Mouse (Mus musculus) liver, adult 2 months (tissue): ENCODE results near the gene Eml1. TPM values are rescaled to one million over a fixed set of nuclear protein-coding genes. Genes with fewer than 3 reads are reported as not detected.
"Not testable (repeated sequence)": the region's sequence is repeated elsewhere in the genome, so short reads cannot be mapped to it uniquely, and the experiment has no call there.

Experiments used
- DNase-seq: peaks from one replicate; pipeline ENCODE4 v3.0.0-alpha.2; 2011; ENCODE audit warnings: low read depth, low spot score; ENCODE audit errors: extremely low read depth
- H3K27ac ChIP-seq: fragments of 200-500 bp; replicated peaks from 2 replicates; pipeline ENCODE4 v1.5.1; 2012; ENCODE audit warnings: low read depth, mild to moderate bottlenecking, control low read depth, inconsistent platforms, low read length; ENCODE audit not compliant: insufficient read depth
- H3K27me3 ChIP-seq: fragments of 200-500 bp; 2 replicates; pipeline ENCODE4 v1.6.1; 2012; ENCODE audit warnings: mild to moderate bottlenecking, moderate library complexity, low read length, inconsistent platforms; ENCODE audit not compliant: control insufficient read depth, insufficient read depth
- H3K36me3 ChIP-seq: fragments of 200-500 bp; 2 replicates; pipeline ENCODE4 v1.6.1; 2012; ENCODE audit warnings: low read length, inconsistent platforms; ENCODE audit not compliant: control insufficient read depth, insufficient read depth
- H3K4me1 ChIP-seq: fragments of 200-500 bp; 2 replicates; pipeline ENCODE4 v1.6.1; 2011; ENCODE audit warnings: low read length; ENCODE audit not compliant: control insufficient read depth, insufficient read depth
- H3K4me3 ChIP-seq: fragments of 200-500 bp; 2 replicates; pipeline ENCODE4 v1.5.1; 2011; ENCODE audit warnings: low read depth, mild to moderate bottlenecking, control low read depth, low read length, moderate library complexity; ENCODE audit not compliant: insufficient read depth
- H3K79me2 ChIP-seq: fragments of 200-500 bp; 2 replicates; pipeline ENCODE4 v1.6.1; 2012; ENCODE audit warnings: inconsistent platforms, mild to moderate bottlenecking, low read length, moderate library complexity; ENCODE audit not compliant: control insufficient read depth, insufficient read depth
- H3K9ac ChIP-seq: fragments of 200-500 bp; 2 replicates; pipeline ENCODE4 v1.6.1; 2012; ENCODE audit warnings: low read depth, mild to moderate bottlenecking, control low read depth, inconsistent platforms, low read length
- CTCF ChIP-seq: fragments of 200-500 bp; IDR thresholded peaks from 2 replicates; pipeline ENCODE4 v1.5.1; 2011; ENCODE audit warnings: low read depth, low read length, control low read depth
- POLR2A ChIP-seq: fragments of 200-500 bp; IDR thresholded peaks from 2 replicates; pipeline ENCODE4 v1.6.1; 2011; ENCODE audit warnings: low read length, control low read depth; ENCODE audit not compliant: insufficient read depth; ENCODE audit errors: extremely low read depth
- WGBS: fragments of 180-500 bp; shearing (Covaris S2); methylation state at CpG from one replicate; pipeline ENCODE4 v1.1.7; 2018; 5-methylcytosine and 5-hydroxymethylcytosine counted together
- polyA plus RNA-seq: library from polyadenylated mRNA; depleted of rRNA; stranded (reverse); fragments of >200 nt; gene quantifications from 2 replicates; pipeline ENCODE4 v1.2.3, GENCODE M21; 2012
- total RNA-seq: library from RNA; depleted of rRNA; stranded (reverse); fragments of >200 nt; gene quantifications from 2 replicates; pipeline ENCODE4 v1.2.3, GENCODE M21; 2014

Eml1 gene
- total and polyA plus RNA-seq, 2 experiments = 1.3 to 2.9 TPM

DNA sequence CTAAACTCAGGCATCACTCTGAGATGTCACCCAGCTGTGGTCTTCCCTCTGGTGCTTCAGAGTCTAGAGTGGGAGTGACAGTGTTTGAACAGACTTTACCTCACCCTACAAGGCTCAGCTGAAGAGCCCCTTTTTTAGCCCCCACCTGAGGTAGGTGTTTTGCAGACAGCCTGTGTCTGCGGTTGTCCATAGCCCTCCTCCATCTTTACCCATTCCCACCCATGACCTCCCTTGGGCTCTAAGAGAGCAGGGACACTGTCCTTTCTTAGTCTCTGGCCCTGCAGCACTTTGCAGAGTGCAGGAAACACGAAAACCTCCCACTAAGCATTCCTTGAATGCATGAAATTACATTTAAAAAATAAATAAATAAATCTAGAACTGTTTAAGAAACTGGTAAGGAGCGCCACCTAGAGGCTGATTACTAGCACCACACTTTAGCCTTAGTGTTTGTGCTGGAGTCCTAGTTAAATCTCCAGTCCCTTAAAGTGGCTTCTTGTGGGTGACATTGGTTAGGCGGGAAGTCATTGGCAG is 123.3 kb downstream of the Eml1 start:
- Histone ChIP-seq H3K36me3 (no peaks in the 10 kb centered on the region), H3K9ac (no peak overlapping the region), H3K27me3 (no peaks in the 10 kb centered on the region), H3K4me1 (0 out of 2 replicates have a peak, but pooled peaks cover 2% of the 10 kb centered on the region), H3K4me3 (no peak overlapping the region), H3K79me2 (no peaks in the 10 kb centered on the region), H3K27ac (no peak overlapping the region)
- WGBS = 24% methylated on average over 4 of the region's 4 CpGs
- TF ChIP-seq CTCF (peak; percentile 53), POLR2A (no peak)
- peak; percentile 59 for DNase-seq

DNA sequence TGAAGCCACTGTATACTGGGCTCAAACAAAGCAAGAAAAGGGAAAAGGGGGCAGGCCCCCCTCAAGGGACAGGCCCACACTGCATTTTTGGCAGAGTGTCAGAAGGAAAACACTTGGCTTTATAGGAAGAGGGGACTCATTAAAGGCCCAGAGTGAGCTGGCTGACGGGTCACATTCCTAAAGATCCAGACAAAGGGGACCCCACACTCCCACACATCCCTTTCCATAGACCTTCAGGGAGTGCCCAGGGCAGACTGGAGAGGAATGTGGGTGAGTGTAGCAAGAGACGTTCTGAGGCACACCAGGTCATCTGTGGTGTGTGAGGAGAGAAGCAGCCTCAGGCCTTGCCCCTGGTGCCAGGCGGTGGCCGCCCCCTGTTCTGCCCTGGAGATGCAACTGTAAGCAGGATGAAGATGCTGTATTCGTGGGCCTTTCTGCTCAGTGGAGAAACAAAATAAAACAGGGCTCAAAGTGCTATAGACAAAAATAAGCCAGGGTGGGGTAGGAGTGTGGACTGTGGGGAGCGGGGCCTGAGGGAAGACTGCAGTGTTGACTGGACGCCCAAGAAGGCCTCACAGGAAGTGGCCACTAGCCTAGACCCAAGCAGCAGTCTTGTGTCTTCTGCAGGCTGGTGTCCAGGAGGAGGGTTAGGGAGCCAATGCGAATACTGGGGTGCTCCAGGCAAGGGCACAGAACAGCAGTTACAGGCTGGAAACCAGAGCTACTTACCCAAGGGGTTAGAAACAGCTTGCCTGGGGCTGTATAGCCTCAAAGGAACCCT is 124.9 kb downstream of the Eml1 start:
- no peak for DNase-seq
- H3K9ac ChIP-seq = no peak overlapping the region
- H3K27me3 ChIP-seq = no peaks in the 10 kb centered on the region
- H3K27ac ChIP-seq = no peak overlapping the region
- H3K4me1 ChIP-seq = 0 out of 2 replicates have a peak, but pooled peaks cover 2% of the 10 kb centered on the region
- no peak for TF ChIP-seq CTCF
- no peak for TF ChIP-seq POLR2A
- no peaks in the 10 kb centered on the region for H3K79me2 ChIP-seq
- WGBS = 79% methylated on average over 8 of the region's 8 CpGs
- H3K4me3 ChIP-seq = no peak overlapping the region
- H3K36me3 ChIP-seq = no peaks in the 10 kb centered on the region

DNA sequence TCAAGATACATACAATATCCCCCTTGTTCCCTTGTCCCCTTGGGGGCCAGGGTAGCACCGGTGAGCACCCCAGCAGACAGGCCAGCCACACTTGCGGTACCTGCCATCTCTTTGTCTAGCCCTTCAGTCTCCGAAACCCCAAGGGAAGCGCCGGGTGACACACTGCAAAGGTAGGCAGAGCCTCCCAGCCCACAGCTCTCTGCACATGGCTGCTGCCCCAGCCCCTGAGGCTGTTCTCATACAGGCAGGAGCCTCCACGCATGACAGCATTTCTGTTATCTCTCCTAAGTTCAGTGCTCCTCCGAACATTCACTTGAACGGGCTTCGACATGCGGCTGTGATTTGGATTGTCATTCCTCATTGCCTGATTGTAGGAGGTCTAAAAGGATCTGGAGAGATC is 132.3 kb downstream of the Eml1 start:
- no peak overlapping the region for H3K4me3 ChIP-seq
- TF ChIP-seq POLR2A (no peak), CTCF (no peak)
- H3K4me1 ChIP-seq = no peaks in the 10 kb centered on the region
- H3K36me3 ChIP-seq = no peaks in the 10 kb centered on the region
- H3K79me2 ChIP-seq = no peaks in the 10 kb centered on the region
- no peak overlapping the region for H3K9ac ChIP-seq
- no peak overlapping the region for H3K27ac ChIP-seq
- no peaks in the 10 kb centered on the region for H3K27me3 ChIP-seq
- no peak for DNase-seq
- 69% methylated on average over 10 of the region's 10 CpGs for WGBS

DNA sequence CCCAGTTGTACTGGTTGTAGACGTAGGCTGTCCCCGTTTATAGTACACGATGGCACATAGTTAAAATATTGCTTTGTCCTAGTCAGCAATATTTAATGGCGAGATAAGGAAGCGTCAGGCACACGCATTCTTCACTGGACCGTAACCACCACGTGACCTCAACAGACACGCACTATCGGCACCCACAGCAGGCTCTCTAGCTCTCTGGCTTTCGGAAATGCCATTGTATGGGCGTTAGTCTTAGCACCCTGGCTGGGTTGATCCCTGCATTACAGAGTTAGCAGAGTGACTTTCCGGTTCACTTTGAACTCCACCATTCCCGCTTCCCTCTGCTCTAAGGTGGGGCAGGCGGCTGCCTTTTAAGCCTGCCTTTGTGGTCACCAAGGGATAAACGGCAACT is 132.8 kb downstream of the Eml1 start:
- TF ChIP-seq POLR2A (no peak), CTCF (no peak)
- H3K4me3 ChIP-seq = no peak overlapping the region
- H3K9ac ChIP-seq = no peak overlapping the region
- H3K27ac ChIP-seq = no peak overlapping the region
- no peaks in the 10 kb centered on the region for H3K4me1 ChIP-seq
- 44% methylated on average over 16 of the region's 16 CpGs for WGBS
- no peaks in the 10 kb centered on the region for H3K36me3 ChIP-seq
- peak; percentile 3 for DNase-seq
- no peaks in the 10 kb centered on the region for H3K27me3 ChIP-seq
- no peaks in the 10 kb centered on the region for H3K79me2 ChIP-seq

DNA sequence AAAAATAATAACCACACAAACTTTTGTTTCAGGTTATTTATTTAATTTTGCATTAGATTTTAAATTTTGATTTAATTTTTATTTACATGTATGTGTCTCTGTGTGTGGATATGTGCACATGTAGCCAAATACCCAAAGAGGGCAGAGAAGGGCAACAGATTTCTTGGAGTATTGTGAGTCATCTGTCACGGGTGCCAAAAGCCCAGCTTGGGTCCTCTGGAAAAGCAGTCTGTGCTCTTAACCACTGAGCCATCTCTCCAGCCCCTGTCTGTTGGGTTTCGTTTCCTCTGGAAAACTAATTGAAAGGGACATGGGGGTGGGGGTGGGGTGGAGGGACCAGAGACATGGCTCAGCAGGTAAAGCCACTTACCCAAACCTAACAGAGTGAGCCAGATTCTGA is 135.1 kb downstream of the Eml1 start:
- no peaks in the 10 kb centered on the region for H3K36me3 ChIP-seq
- no peak overlapping the region for H3K27ac ChIP-seq
- no peaks in the 10 kb centered on the region for H3K27me3 ChIP-seq
- 89% methylated on average over 2 of the region's 2 CpGs for WGBS
- H3K79me2 ChIP-seq = no peaks in the 10 kb centered on the region
- no peak for DNase-seq
- H3K4me1 ChIP-seq = no peaks in the 10 kb centered on the region
- no peak overlapping the region for H3K9ac ChIP-seq
- H3K4me3 ChIP-seq = no peak overlapping the region
- TF ChIP-seq CTCF = no peak
- no peak for TF ChIP-seq POLR2A

DNA sequence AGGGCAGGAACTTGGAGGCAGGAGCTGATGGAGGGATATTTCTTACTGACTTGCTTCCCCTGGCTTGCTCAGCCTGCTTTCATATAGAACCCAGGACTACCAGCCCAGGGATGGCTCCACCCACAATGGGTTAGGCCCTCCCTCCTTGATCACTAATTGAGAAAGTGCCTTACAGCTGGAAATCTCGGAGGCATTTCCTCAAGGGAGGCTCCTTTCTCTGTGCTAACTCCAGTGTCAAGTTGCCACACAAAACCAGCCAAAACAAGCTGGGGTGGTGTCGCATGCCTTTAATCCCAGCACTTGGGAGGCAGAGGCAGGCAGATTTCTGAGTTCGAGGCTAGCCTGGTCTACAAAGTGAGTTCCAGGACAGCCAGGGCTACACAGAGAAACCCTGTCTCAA is 136.3 kb downstream of the Eml1 start:
- not testable (repeated sequence) for DNase-seq, H3K27me3 ChIP-seq, H3K4me3 ChIP-seq, H3K9ac ChIP-seq, H3K27ac ChIP-seq, H3K36me3 ChIP-seq, H3K4me1 ChIP-seq, H3K79me2 ChIP-seq
- WGBS = 89% methylated on average over 3 of the region's 3 CpGs
